Mouse (Mus musculus) frontal cortex, postnatal 36 days (tissue): ENCODE results near the gene Tmem199.

ENCODE experiments used
- DNase-seq, 2 experiments: peaks; one replicate each; pipeline ENCODE4 v3.0.0; 2022; ENCODE audit warnings: low spot score in 2 of 2

Tmem199 gene

GRCm38 (mm10) chr11:78483639-78484038 lies 28.3 kb downstream of the Tmem199 start:
- DNase-seq: no peak

- no peak for DNase-seq
Observed at GRCm38 (mm10) chr11:78475289-78475688, 36.7 kb downstream of the Tmem199 start.

GRCm38 (mm10) chr11:78471326-78472103 lies 40.5 kb downstream of the Tmem199 start:
- no peak for DNase-seq

GRCm38 (mm10) chr11:78467932-78468331 lies 44.0 kb downstream of the Tmem199 start:
- no peak for DNase-seq

GRCm38 (mm10) chr11:78467515-78467914 lies 44.5 kb downstream of the Tmem199 start:
- no peak for DNase-seq

GRCm38 (mm10) chr11:78466242-78466912 lies 45.6 kb downstream of the Tmem199 start:
- DNase-seq: no peak

- peak; percentile 72 to 73 for DNase-seq
Observed at GRCm38 (mm10) chr11:78465568-78466180, 46.3 kb downstream of the Tmem199 start, which contains the start of gene Slc46a1. Slc46a1 (plus strand) TSS chr11:78465697.

- DNase-seq: no peak
Observed at GRCm38 (mm10) chr11:78465116-78465515, 46.9 kb downstream of the Tmem199 start.

- DNase-seq: no peak
Observed at GRCm38 (mm10) chr11:78463286-78464036, 48.5 kb downstream of the Tmem199 start.

- no peak for DNase-seq
Observed at GRCm38 (mm10) chr11:78462669-78463068, 49.3 kb downstream of the Tmem199 start.

- no peak for DNase-seq
Observed at GRCm38 (mm10) chr11:78461894-78462293, 50.1 kb downstream of the Tmem199 start.

GRCm38 (mm10) chr11:78458740-78459139 lies 53.2 kb downstream of the Tmem199 start:
- DNase-seq: no peak
